Comparison of ENCODE assay signal across 21 mouse cellular contexts in genomic region chr12:85993790-85994360, GRCm38 (mm10).
A peak's percentile ranks its signal among the peaks of the same experiment; 100 is the strongest.
DNase-seq lines count a peak whose midpoint lies in the region; ATAC-seq and TF ChIP-seq lines count a peak whose summit lies in the region.
"Had no signal": no experiment of that assay in that cellular context is flagged by ENCODE, and none has a peak within 500 bp of the region (broad histone marks: within the 10 kb centered on the region; RNA-seq: fewer than 3 reads in every experiment).

No protein-coding gene starts in this region.

- no peak for TF ChIP-seq CTCF in CH12.LX (conservative IDR thresholded peaks at IDR 0.05 in 1 of 2, IDR thresholded peaks at IDR 0.05 in 1 of 2; ENCODE audit: low read depth in 2 of 2, low read length in 2 of 2)
- TF ChIP-seq CTCF in embryonic fibroblast, embryonic 13.5 days (IDR thresholded peaks at IDR 0.05; ENCODE audit: borderline replicate concordance, insufficient read depth, low read length), result no peak

- TF ChIP-seq RAD21 in CH12.LX (IDR thresholded peaks at IDR 0.05; ENCODE audit: low read depth, low read length), result no peak

- dilution Hi-C loops in CH12.LX (cut with MboI; ENCODE audit: extremely low pct_ligation_motif_present, extremely low pct_unique_long_range_greater_than_20kb, low sequenced_read_pairs), result no loop called here

- intact Hi-C loops in left cerebral cortex, postnatal 4 days (cut with DNase I), result no loop called here

- TF ChIP-seq POLR2A in CH12.LX (IDR thresholded peaks at IDR 0.05; ENCODE audit: low read depth, low read length), result no peak
- no peak for TF ChIP-seq POLR2A in embryonic fibroblast, embryonic 13.5 days (IDR thresholded peaks at IDR 0.05; ENCODE audit: low read depth, low read length)

- DNase-seq in embryonic facial prominence, embryonic 10.5 days (ENCODE audit: low spot score), result no peak
- no peak for DNase-seq in CH12.LX (ENCODE audit: extremely low read depth)
- no peak for DNase-seq in spleen, adult 12 weeks (ENCODE audit: low spot score)
- no peak for DNase-seq in lung, postnatal 14 days
- no peak for DNase-seq in left cerebral cortex, postnatal 4 days
- DNase-seq: adrenal gland, adult 8-10 months; adrenal gland, postnatal 14 days; adrenal gland, postnatal 36 days; B cell, adult 2 months; cerebellum, adult 11-12 months; cerebellum, adult 2 months; cerebellum, adult 9-10 months; cerebellum, postnatal 10 days; cerebellum, postnatal 25 days; forebrain, postnatal 0 days had no signal

- H3K4me1 ChIP-seq in embryonic facial prominence, embryonic 13.5 days, result peaks cover 20% of the 10 kb centered on the region; the same call in 1 of the 2 replicates
- H3K4me1 ChIP-seq in embryonic facial prominence, embryonic 10.5 days, result 0 out of 2 replicates have a peak, but pooled peaks cover 4% of the 10 kb centered on the region
- H3K4me1 ChIP-seq in CH12.LX (ENCODE audit: control insufficient read depth in 1 of 2, insufficient read depth in 2 of 2), result peaks cover 7 to 17% of the 10 kb centered on the region in 2 experiments
- H3K4me1 ChIP-seq in embryonic fibroblast, embryonic 13.5 days (ENCODE audit: control insufficient read depth, insufficient read depth, low read length), result peaks cover 2% of the 10 kb centered on the region; the same call in 1 of the 2 replicates
- peaks cover 14% of the 10 kb centered on the region for H3K4me1 ChIP-seq in limb, embryonic 15.5 days

- TF ChIP-seq EP300 in CH12.LX (IDR thresholded peaks at IDR 0.05; ENCODE audit: low read length), result no peak

- no peak for ATAC-seq in embryonic facial prominence, embryonic 13.5 days (ENCODE audit: insufficient number of reproducible peaks, insufficient read depth, low FRiP score, low TSS enrichment, low read depth)
- peak; percentile 63 for ATAC-seq in limb, embryonic 15.5 days (ENCODE audit: insufficient number of reproducible peaks, low FRiP score, low TSS enrichment, low read depth)
- ATAC-seq: CD4-positive, CD25-positive, alpha-beta regulatory T cell, adult 4 months; forebrain, embryonic 13.5 days; forebrain, embryonic 15.5 days; forebrain, postnatal 0 days had no signal

- H3K4me2 ChIP-seq in embryonic facial prominence, embryonic 13.5 days, result no peak overlapping the region
- no peak overlapping the region for H3K4me2 ChIP-seq in CH12.LX (ENCODE audit: insufficient read depth, low read depth, poor library complexity, severe bottlenecking)
- no peak overlapping the region for H3K4me2 ChIP-seq in limb, embryonic 15.5 days
- H3K4me2 ChIP-seq: forebrain, embryonic 13.5 days; forebrain, embryonic 15.5 days had no signal

- H3K79me2 ChIP-seq in CH12.LX (replicated peaks; ENCODE audit: control insufficient read depth, extremely low read depth, insufficient read depth, poor library complexity, severe bottlenecking), result no peaks in the 10 kb centered on the region

- H3K27me3 ChIP-seq in embryonic facial prominence, embryonic 13.5 days, result no peaks in the 10 kb centered on the region
- H3K27me3 ChIP-seq in embryonic facial prominence, embryonic 10.5 days (replicated peaks; ENCODE audit: low read depth, poor library complexity, severe bottlenecking), result no peaks in the 10 kb centered on the region
- no peaks in the 10 kb centered on the region for H3K27me3 ChIP-seq in CH12.LX (replicated peaks)
- no peaks in the 10 kb centered on the region for H3K27me3 ChIP-seq in limb, embryonic 15.5 days
- H3K27me3 ChIP-seq: forebrain, embryonic 13.5 days; forebrain, embryonic 15.5 days had no signal

- no peak overlapping the region for H3K4me3 ChIP-seq in embryonic facial prominence, embryonic 13.5 days
- no peak overlapping the region for H3K4me3 ChIP-seq in embryonic facial prominence, embryonic 10.5 days
- no peak overlapping the region for H3K4me3 ChIP-seq in CH12.LX (replicated peaks in 1 of 3; ENCODE audit: low read depth in 2 of 3, low read length in 2 of 3, poor library complexity in 1 of 3)
- no peak overlapping the region for H3K4me3 ChIP-seq in embryonic fibroblast, embryonic 13.5 days (ENCODE audit: insufficient read depth, low read length)
- no peak overlapping the region for H3K4me3 ChIP-seq in limb, embryonic 15.5 days
- H3K4me3 ChIP-seq: forebrain, embryonic 13.5 days; forebrain, embryonic 15.5 days had no signal

- no peaks in the 10 kb centered on the region for H3K9me3 ChIP-seq in embryonic facial prominence, embryonic 13.5 days
- H3K9me3 ChIP-seq in embryonic facial prominence, embryonic 10.5 days, result no peaks in the 10 kb centered on the region
- no peaks in the 10 kb centered on the region for H3K9me3 ChIP-seq in CH12.LX (replicated peaks; ENCODE audit: low read length)
- H3K9me3 ChIP-seq in limb, embryonic 15.5 days, result no peaks in the 10 kb centered on the region
- H3K9me3 ChIP-seq: forebrain, embryonic 13.5 days; forebrain, embryonic 15.5 days had no signal

- 0 out of 2 replicates have a peak overlapping the region, but pooled peaks have one; percentile 9 for H3K27ac ChIP-seq in embryonic facial prominence, embryonic 13.5 days
- H3K27ac ChIP-seq in embryonic facial prominence, embryonic 10.5 days (replicated peaks), result no peak overlapping the region
- no peak overlapping the region for H3K27ac ChIP-seq in CH12.LX (ENCODE audit: insufficient read depth, low read depth)
- H3K27ac ChIP-seq in embryonic fibroblast, embryonic 13.5 days (ENCODE audit: insufficient read depth, low read length), result peak overlapping the region; percentile 22; the same call in 1 of the 2 replicates
- H3K27ac ChIP-seq in limb, embryonic 15.5 days, result peak overlapping the region; percentile 40; the same call in 1 of the 2 replicates
- H3K27ac ChIP-seq: forebrain, embryonic 13.5 days; forebrain, embryonic 15.5 days had no signal

- in situ Hi-C loops in CH12.LX (cut with MboI; ENCODE audit: low pct_ligation_motif_present, low pct_unique_long_range_greater_than_20kb, low sequenced_read_pairs), result no loop called here

- 53% methylated on average over 5 of the region's 5 CpGs for WGBS in embryonic facial prominence, embryonic 13.5 days
- WGBS in embryonic facial prominence, embryonic 10.5 days, result 84% methylated on average over 5 of the region's 5 CpGs
- 31% methylated on average over 5 of the region's 5 CpGs for WGBS in limb, embryonic 15.5 days

- 0 out of 2 replicates have a peak, but pooled peaks cover 12% of the 10 kb centered on the region for H3K36me3 ChIP-seq in embryonic facial prominence, embryonic 13.5 days
- H3K36me3 ChIP-seq in embryonic facial prominence, embryonic 10.5 days (replicated peaks), result peaks cover 9% of the 10 kb centered on the region
- peaks cover 8 to 17% of the 10 kb centered on the region in 2 experiments for H3K36me3 ChIP-seq in CH12.LX (replicated peaks in 1 of 2; ENCODE audit: control insufficient read depth in 1 of 2, insufficient read depth in 1 of 2, low read length in 1 of 2)
- 0 out of 2 replicates have a peak, but pooled peaks cover 3% of the 10 kb centered on the region for H3K36me3 ChIP-seq in limb, embryonic 15.5 days
- H3K36me3 ChIP-seq: forebrain, embryonic 15.5 days had no signal

- no peak overlapping the region for H3K9ac ChIP-seq in embryonic facial prominence, embryonic 13.5 days
- no peak overlapping the region for H3K9ac ChIP-seq in CH12.LX (ENCODE audit: insufficient read depth, low read depth)
- H3K9ac ChIP-seq in limb, embryonic 15.5 days, result no peak overlapping the region
- H3K9ac ChIP-seq: forebrain, embryonic 13.5 days; forebrain, embryonic 15.5 days; forebrain, postnatal 0 days had no signal

TF ChIP-seq in CH12.LX, 34 proteins besides CTCF, POLR2A, EP300 and RAD21:
- TF ChIP-seq JUN (IDR thresholded peaks at IDR 0.05; ENCODE audit: insufficient read depth, low read depth, low read length) (no peak), BHLHE40 (IDR thresholded peaks at IDR 0.05; ENCODE audit: low read depth, low read length) (peak; percentile 44), ETS1 (conservative IDR thresholded peaks at IDR 0.05; ENCODE audit: low read depth, low read length) (peak; percentile 27; the same call in 1 of the 2 replicates)

Comparison
In these comparisons a context has a peak if more than half of its experiments do, and no peak if none do; other contexts are left out.
1. H3K27ac ChIP-seq: peak in embryonic facial prominence, embryonic 13.5 days (single experiment), embryonic fibroblast, embryonic 13.5 days (single experiment) and limb, embryonic 15.5 days (single experiment); none in embryonic facial prominence, embryonic 10.5 days (single experiment) and CH12.LX (single experiment).